Mouse (Mus musculus) adrenal gland, postnatal 4 days (tissue): ENCODE measurements around the gene Spg11. TPM values are rescaled to one million over a fixed set of nuclear protein-coding genes. Genes with fewer than 3 reads are reported as not detected.
"Not testable (repeated sequence)": the region's sequence is repeated elsewhere in the genome, so short reads cannot be mapped to it uniquely, and the experiment has no call there.

Experiments used
- DNase-seq, 2 experiments: peaks; one replicate each; pipeline ENCODE4 v3.0.0; 2021 to 2022; ENCODE audit warnings: low spot score in 2 of 2, mixed read lengths in 2 of 2
- microRNA-seq: library from miRNA; unstranded; fragments of <30 nt; microRNA quantifications from one replicate; pipeline ENCODE4 v1.2.0, GENCODE M21; 2021
- total RNA-seq, 2 experiments: library from RNA; stranded (reverse); gene quantifications; 2 replicates each; pipeline ENCODE4 v1.2.3; 2021

Spg11 gene
- total RNA-seq, 2 experiments from 2014 or later, result 19.5 to 22.3 TPM

- DNase-seq, result no peak
Measured at GRCm38 (mm10) chr2:122069144-122069912, 48.9 kb downstream of the Spg11 start.

GRCm38 (mm10) chr2:122066241-122066640 is 51.9 kb downstream of the Spg11 start:
- DNase-seq, result no peak

GRCm38 (mm10) chr2:122065200-122065969 is 52.8 kb downstream of the Spg11 start:
- no peak for DNase-seq

- no peak for DNase-seq
Measured at GRCm38 (mm10) chr2:122059365-122060115, 58.6 kb downstream of the Spg11 start.

GRCm38 (mm10) chr2:122043926-122044325 is 74.3 kb downstream of the Spg11 start:
- no peak for DNase-seq

GRCm38 (mm10) chr2:122036064-122036463 is 82.1 kb downstream of the Spg11 start:
- no peak for DNase-seq

- DNase-seq, result no peak
Measured at GRCm38 (mm10) chr2:122031970-122032369, 86.2 kb downstream of the Spg11 start.

GRCm38 (mm10) chr2:122028756-122029700 is 89.2 kb downstream of the Spg11 start:
- peak; percentile 27 to 30 for DNase-seq

- DNase-seq, result peak; percentile 73 to 83
Measured at GRCm38 (mm10) chr2:122027862-122028755, 90.1 kb downstream of the Spg11 start, which contains the start of gene Eif3j1. Gene Eif3j1 (plus strand): TSS chr2:122028546.

- DNase-seq, result not testable (repeated sequence)
Measured at GRCm38 (mm10) chr2:122027091-122027490, 91.1 kb downstream of the Spg11 start.

GRCm38 (mm10) chr2:122022284-122022683 is 95.9 kb downstream of the Spg11 start:
- no peak for DNase-seq

- no peak for DNase-seq
Measured at GRCm38 (mm10) chr2:122018705-122019104, 99.5 kb downstream of the Spg11 start.

- no peak for DNase-seq
Measured at GRCm38 (mm10) chr2:122011441-122011840, 106.7 kb downstream of the Spg11 start.

GRCm38 (mm10) chr2:122008832-122009231 is 109.4 kb downstream of the Spg11 start:
- DNase-seq, result no peak

Small RNA genes lying within 50 kb of the gene (microRNA-seq; reads per million reads assigned to microRNA genes)
- gene Gm47314, result not detected

Other genes starting within 250 kb of the Spg11 start
- gene Ctdspl2, start 162.4 kb downstream of the Spg11 start, total RNA-seq, result 10 to 100 TPM; 51.5 to 55.0 TPM
- gene Mageb3, start 162.3 kb downstream of the Spg11 start, total RNA-seq, result under 1 TPM in 1 of 2 experiments, not detected in 1; 0.17 TPM
- gene Eif3j1, start 89.8 kb downstream of the Spg11 start, total RNA-seq, result 10 to 100 TPM; 20.9 to 22.9 TPM
- gene B2m, start 29.3 kb upstream of the Spg11 start, total RNA-seq, result 100 to 1,000 TPM; 290 to 339 TPM
- gene Trim69, start 42.3 kb upstream of the Spg11 start, total RNA-seq, result not detected
- gene Patl2, start 67.8 kb upstream of the Spg11 start, total RNA-seq, result under 1 TPM in 1 of 2 experiments, not detected in 1; 0.45 TPM
- gene Terb2, start 67.9 kb upstream of the Spg11 start, total RNA-seq, result not detected
- 10 to 100 TPM; 61.4 to 77.3 TPM for gene Sord, start 116.4 kb upstream of the Spg11 start, total RNA-seq
- gene Duox2, start 180.1 kb upstream of the Spg11 start, total RNA-seq, result under 1 TPM; 0.08 to 0.17 TPM
- gene Duoxa2, start 180.5 kb upstream of the Spg11 start, total RNA-seq, result under 1 TPM in 1 of 2 experiments, not detected in 1; 0.20 TPM
- under 1 TPM in 1 of 2 experiments, not detected in 1; 0.25 TPM for gene Duoxa1, start 195.3 kb upstream of the Spg11 start, total RNA-seq
- gene Duox1, start 197.3 kb upstream of the Spg11 start, total RNA-seq, result under 1 TPM in 1 of 2 experiments, not detected in 1; 0.06 TPM